Mouse (Mus musculus) embryo, embryonic 11.5 days (tissue): Measurements from ENCODE around the gene Galnt10.

Experiments used
- DNase-seq: peaks from one replicate; pipeline ENCODE4 v3.0.0-alpha.2; 2012; ENCODE audit warnings: low read depth, low spot score

The Galnt10 gene

GRCm38 (mm10) chr11:57658751-57659150 lies 13.5 kb downstream of the Galnt10 start:
- no peak for DNase-seq

GRCm38 (mm10) chr11:57660156-57660555 lies 14.9 kb downstream of the Galnt10 start:
- DNase-seq, result no peak

- no peak for DNase-seq
Measured at GRCm38 (mm10) chr11:57660814-57661213, 15.6 kb downstream of the Galnt10 start.

- no peak for DNase-seq
Measured at GRCm38 (mm10) chr11:57661492-57662229, 16.4 kb downstream of the Galnt10 start.

GRCm38 (mm10) chr11:57662231-57662630 lies 17.0 kb downstream of the Galnt10 start:
- no peak for DNase-seq

GRCm38 (mm10) chr11:57663271-57663670 lies 18.0 kb downstream of the Galnt10 start:
- DNase-seq, result no peak

GRCm38 (mm10) chr11:57664741-57665140 lies 19.5 kb downstream of the Galnt10 start:
- DNase-seq, result no peak

- no peak for DNase-seq
Measured at GRCm38 (mm10) chr11:57668271-57668670, 23.0 kb downstream of the Galnt10 start.

- no peak for DNase-seq
Measured at GRCm38 (mm10) chr11:57669522-57669921, 24.3 kb downstream of the Galnt10 start.

- DNase-seq, result no peak
Measured at GRCm38 (mm10) chr11:57671120-57671697, 26.0 kb downstream of the Galnt10 start.

GRCm38 (mm10) chr11:57671797-57672196 lies 26.6 kb downstream of the Galnt10 start:
- DNase-seq, result no peak

- no peak for DNase-seq
Measured at GRCm38 (mm10) chr11:57672995-57673394, 27.8 kb downstream of the Galnt10 start.

GRCm38 (mm10) chr11:57673977-57674687 lies 28.9 kb downstream of the Galnt10 start:
- no peak for DNase-seq

GRCm38 (mm10) chr11:57677261-57677660 lies 32.0 kb downstream of the Galnt10 start:
- DNase-seq, result no peak

- DNase-seq, result no peak
Measured at GRCm38 (mm10) chr11:57682589-57682988, 37.3 kb downstream of the Galnt10 start.

- no peak for DNase-seq
Measured at GRCm38 (mm10) chr11:57683125-57683524, 37.9 kb downstream of the Galnt10 start.

GRCm38 (mm10) chr11:57683931-57684330 lies 38.7 kb downstream of the Galnt10 start:
- no peak for DNase-seq

- no peak for DNase-seq
Measured at GRCm38 (mm10) chr11:57684891-57685290, 39.6 kb downstream of the Galnt10 start.

- no peak for DNase-seq
Measured at GRCm38 (mm10) chr11:57685689-57686454, 40.6 kb downstream of the Galnt10 start.

GRCm38 (mm10) chr11:57686797-57687196 lies 41.6 kb downstream of the Galnt10 start:
- no peak for DNase-seq

GRCm38 (mm10) chr11:57687258-57687657 lies 42.0 kb downstream of the Galnt10 start:
- no peak for DNase-seq
